Mouse (Mus musculus) midbrain, embryonic 11.5 days (tissue): ENCODE data around the gene Ncam1. TPM values are rescaled to one million over a fixed set of nuclear protein-coding genes. Genes with fewer than 3 reads are reported as not detected.

Experiments
- ATAC-seq: fragments of 200-750 bp; cut with Nextera tagmentation; 2 replicates; pipeline ENCODE4 v1.8.0; 2017; ENCODE audit warnings: moderate TSS enrichment, moderate library complexity; ENCODE audit not compliant: low FRiP score
- DNase-seq: peaks from one replicate; pipeline ENCODE4 v3.0.0; 2015; ENCODE audit warnings: low spot score; ENCODE audit errors: missing footprints
- H3K27ac ChIP-seq: fragments of 300-500 bp; sonication (generic); 2 replicates; pipeline ENCODE4 v1.5.1; 2014; ENCODE audit warnings: low read depth, low read length
- H3K27me3 ChIP-seq: fragments of 300-500 bp; sonication (generic); 2 replicates; pipeline ENCODE4 v1.6.1; 2014; ENCODE audit warnings: mild to moderate bottlenecking, low read length, moderate library complexity, mixed read lengths; ENCODE audit not compliant: control insufficient read depth, insufficient read depth
- H3K36me3 ChIP-seq: fragments of 300-500 bp; sonication (generic); 2 replicates; pipeline ENCODE4 v1.6.1; 2014; ENCODE audit warnings: mild to moderate bottlenecking, low read length, moderate library complexity, mixed read lengths; ENCODE audit not compliant: control insufficient read depth, insufficient read depth
- H3K4me1 ChIP-seq: fragments of 300-500 bp; sonication (generic); 2 replicates; pipeline ENCODE4 v1.6.1; 2014; ENCODE audit warnings: low read length; ENCODE audit not compliant: control insufficient read depth, insufficient read depth
- H3K4me2 ChIP-seq: fragments of 300-500 bp; sonication (generic); 2 replicates; pipeline ENCODE4 v1.6.1; 2014; ENCODE audit warnings: mild to moderate bottlenecking, moderate library complexity
- H3K4me3 ChIP-seq: fragments of 300-500 bp; sonication (generic); 2 replicates; pipeline ENCODE4 v1.5.1; 2014; ENCODE audit warnings: low read depth, low read length
- H3K9ac ChIP-seq: fragments of 300-500 bp; sonication (generic); 2 replicates; pipeline ENCODE4 v1.6.1; 2014; ENCODE audit warnings: low read length
- H3K9me3 ChIP-seq: fragments of 300-500 bp; sonication (generic); 2 replicates; pipeline ENCODE4 v1.6.1; 2016; ENCODE audit warnings: low read length; ENCODE audit not compliant: control insufficient read depth
- WGBS: fragments of 180-500 bp; shearing (Covaris S2); extraction: QIAGEN DNeasy Blood & Tissue Kit; methylation state at CpG from one replicate; pipeline ENCODE4 v1.1.7; 2014; 5-methylcytosine and 5-hydroxymethylcytosine counted together
- polyA plus RNA-seq: library from polyadenylated mRNA; unstranded; fragments of >200 nt; fragmentation: Nextera tagmentation; extraction: Ambion mirVana; gene quantifications from 2 replicates; pipeline ENCODE4 v1.2.1, GENCODE M21; 2014

Gene Ncam1
- polyA plus RNA-seq, 1 experiment from 2014 or later, result 107 TPM

- Histone ChIP-seq H3K4me3 (no peak overlapping the region), H3K9me3 (no peaks in the 10 kb centered on the region), H3K27ac (no peak overlapping the region), H3K27me3 (no peaks in the 10 kb centered on the region), H3K4me2 (no peak overlapping the region), H3K4me1 (no peaks in the 10 kb centered on the region), H3K36me3 (no peaks in the 10 kb centered on the region), H3K9ac (no peak overlapping the region)
- DNase-seq (peak; percentile 61), ATAC-seq (no peak)
Observed at GRCm38 (mm10) chr9:49715121-49715520, 83.6 kb downstream of the Ncam1 start.

- no peak overlapping the region for H3K4me2 ChIP-seq
- H3K36me3 ChIP-seq, result no peaks in the 10 kb centered on the region
- H3K27me3 ChIP-seq, result no peaks in the 10 kb centered on the region
- ATAC-seq (no peak), DNase-seq (peak; percentile 69)
- 68% methylated on average over 3 of the region's 3 CpGs for WGBS
- H3K27ac ChIP-seq, result no peak overlapping the region
- no peak overlapping the region for H3K9ac ChIP-seq
- H3K9me3 ChIP-seq, result no peaks in the 10 kb centered on the region
- H3K4me3 ChIP-seq, result no peak overlapping the region
- no peaks in the 10 kb centered on the region for H3K4me1 ChIP-seq
Observed at GRCm38 (mm10) chr9:49714091-49714490, 84.6 kb downstream of the Ncam1 start.

- ATAC-seq, result no peak
Observed at GRCm38 (mm10) chr9:49707646-49708045, 91.1 kb downstream of the Ncam1 start.

GRCm38 (mm10) chr9:49704196-49704967 is 94.3 kb downstream of the Ncam1 start:
- ATAC-seq (no peak), DNase-seq (peak; percentile 54)
- H3K4me3 ChIP-seq, result no peak overlapping the region
- H3K27ac ChIP-seq, result no peak overlapping the region
- no peak overlapping the region for H3K4me2 ChIP-seq
- no peak overlapping the region for H3K9ac ChIP-seq
- no peaks in the 10 kb centered on the region for H3K36me3 ChIP-seq
- no peaks in the 10 kb centered on the region for H3K4me1 ChIP-seq
- no peaks in the 10 kb centered on the region for H3K27me3 ChIP-seq
- H3K9me3 ChIP-seq, result no peaks in the 10 kb centered on the region
- WGBS, result 88% methylated on average over 9 of the region's 9 CpGs

More at GRCm38 (mm10) chr9:49707646-49708045, 91.1 kb downstream of the Ncam1 start:
- Histone ChIP-seq H3K27me3 (no peaks in the 10 kb centered on the region), H3K4me1 (no peaks in the 10 kb centered on the region), H3K9me3 (no peaks in the 10 kb centered on the region), H3K4me2 (no peak overlapping the region), H3K27ac (no peak overlapping the region), H3K36me3 (no peaks in the 10 kb centered on the region), H3K4me3 (no peak overlapping the region), H3K9ac (no peak overlapping the region)
- DNase-seq, result peak; percentile 69

DNA sequence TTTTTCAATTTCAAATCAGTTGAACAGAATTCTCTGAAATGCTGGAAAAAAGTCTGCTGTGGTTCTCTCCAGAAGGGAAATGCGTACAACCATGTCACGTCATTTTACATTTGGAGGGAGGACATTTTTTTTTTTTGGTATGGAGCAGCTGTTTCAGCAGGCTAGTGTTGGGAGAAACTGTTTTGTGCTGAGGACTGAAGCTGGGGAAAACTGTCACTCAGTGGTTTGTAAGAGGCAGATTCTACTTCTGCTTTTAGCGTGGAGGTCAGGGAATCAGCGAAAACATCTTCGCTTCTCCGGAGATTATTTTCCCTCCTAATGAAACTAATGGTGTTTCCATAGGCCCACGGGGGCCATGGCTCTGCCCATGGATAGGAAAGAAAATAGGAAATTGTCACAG is 103.4 kb downstream of the Ncam1 start:
- H3K4me2 ChIP-seq, result no peak overlapping the region
- WGBS, result 87% methylated on average over 7 of the region's 7 CpGs

GRCm38 (mm10) chr9:49692791-49693190 is 105.9 kb downstream of the Ncam1 start:
- H3K4me3 ChIP-seq, result no peak overlapping the region
- no peak for DNase-seq
- H3K27me3 ChIP-seq, result no peaks in the 10 kb centered on the region
- WGBS, result 82% methylated on average over 11 of the region's 11 CpGs
- H3K4me1 ChIP-seq, result no peaks in the 10 kb centered on the region
- H3K27ac ChIP-seq, result no peak overlapping the region
- no peak overlapping the region for H3K4me2 ChIP-seq
- H3K9me3 ChIP-seq, result no peaks in the 10 kb centered on the region
- no peak for ATAC-seq
- H3K36me3 ChIP-seq, result no peaks in the 10 kb centered on the region
- H3K9ac ChIP-seq, result no peak overlapping the region

More for the DNA sequence above, 103.4 kb downstream of the Ncam1 start:
- ATAC-seq (no peak), DNase-seq (no peak)
- H3K27ac ChIP-seq, result no peak overlapping the region
- H3K9me3 ChIP-seq, result no peaks in the 10 kb centered on the region
- no peaks in the 10 kb centered on the region for H3K4me1 ChIP-seq
- H3K9ac ChIP-seq, result no peak overlapping the region
- H3K27me3 ChIP-seq, result no peaks in the 10 kb centered on the region
- H3K4me3 ChIP-seq, result no peak overlapping the region
- no peaks in the 10 kb centered on the region for H3K36me3 ChIP-seq

- DNase-seq (no peak), ATAC-seq (no peak)
- H3K4me2 ChIP-seq, result no peak overlapping the region
- no peak overlapping the region for H3K27ac ChIP-seq
- WGBS, result 65% methylated on average over 2 of the region's 2 CpGs
- H3K36me3 ChIP-seq, result no peaks in the 10 kb centered on the region
- no peak overlapping the region for H3K4me3 ChIP-seq
- no peaks in the 10 kb centered on the region for H3K4me1 ChIP-seq
- no peaks in the 10 kb centered on the region for H3K27me3 ChIP-seq
- H3K9ac ChIP-seq, result no peak overlapping the region
- H3K9me3 ChIP-seq, result no peaks in the 10 kb centered on the region
Observed at GRCm38 (mm10) chr9:49691344-49691743, 107.4 kb downstream of the Ncam1 start.

DNA sequence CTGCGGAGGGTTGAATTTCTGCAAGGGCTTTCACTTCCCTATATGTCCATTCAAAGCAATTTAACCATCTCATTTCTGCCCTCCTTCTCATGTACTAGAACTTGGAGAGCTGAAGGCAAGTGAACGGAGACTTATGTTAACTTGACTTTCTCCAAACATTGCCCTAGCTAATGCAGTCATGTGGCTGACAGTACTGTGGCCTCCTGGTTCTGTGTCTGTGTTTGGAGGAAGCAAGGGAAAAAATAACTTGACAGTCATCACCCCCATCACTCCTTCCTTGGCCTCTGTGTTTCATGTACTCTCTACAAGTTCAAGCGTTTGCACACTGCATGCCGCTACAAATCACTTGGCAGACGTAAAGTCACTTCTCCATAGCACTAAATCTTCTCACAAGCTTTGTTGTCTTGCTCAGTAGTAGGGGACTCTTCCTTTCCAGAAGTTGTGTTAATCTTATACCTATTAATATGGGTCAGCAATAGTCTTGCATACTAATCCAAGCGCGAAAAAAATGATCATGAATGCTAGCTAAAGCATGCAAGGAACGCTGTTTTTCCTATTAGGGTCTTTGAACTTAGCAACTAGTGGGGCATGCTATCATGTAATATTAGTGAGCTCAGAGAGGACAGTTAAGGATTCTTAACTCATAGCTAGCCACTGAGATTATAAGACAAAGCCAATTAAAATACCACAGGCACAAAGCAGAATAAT is 115.0 kb downstream of the Ncam1 start:
- no peaks in the 10 kb centered on the region for H3K9me3 ChIP-seq
- H3K4me1 ChIP-seq, result 0 out of 2 replicates have a peak, but pooled peaks cover 3% of the 10 kb centered on the region
- H3K27me3 ChIP-seq, result no peaks in the 10 kb centered on the region
- peak; percentile 47 for DNase-seq
- H3K27ac ChIP-seq, result no peak overlapping the region
- H3K36me3 ChIP-seq, result no peaks in the 10 kb centered on the region
- no peak overlapping the region for H3K4me2 ChIP-seq
- ATAC-seq, result no peak
- 88% methylated on average over 8 of the region's 8 CpGs for WGBS
- H3K4me3 ChIP-seq, result no peak overlapping the region
- no peak overlapping the region for H3K9ac ChIP-seq

DNA sequence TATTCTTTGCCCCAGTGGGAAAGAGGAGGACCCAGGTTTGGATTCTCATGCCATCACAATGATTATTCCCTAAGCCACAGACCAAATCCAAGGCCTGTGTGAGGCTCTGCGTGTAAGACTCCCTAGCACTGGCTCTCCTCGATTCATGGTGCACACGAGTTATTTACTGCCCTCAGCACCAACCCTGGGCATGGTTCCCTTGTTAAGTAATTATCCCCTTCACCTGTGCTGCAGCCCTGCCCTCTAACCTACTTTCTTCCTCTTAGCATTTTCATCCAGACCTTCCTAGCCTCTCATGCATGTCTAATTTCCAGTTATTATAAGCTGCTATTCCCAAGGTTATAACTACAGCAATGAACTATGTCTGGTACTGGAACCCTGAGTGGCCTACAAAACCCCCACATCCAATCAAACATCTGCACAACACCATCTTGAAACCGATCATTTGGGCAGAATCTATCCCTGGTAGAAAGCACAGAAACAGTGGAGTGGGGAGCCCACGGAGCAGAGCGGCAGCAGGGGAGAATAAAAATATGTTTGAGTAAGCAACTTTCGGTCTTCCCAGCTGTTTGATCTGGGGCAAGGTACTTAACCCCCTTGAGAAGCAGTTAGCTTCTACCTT is 116.8 kb downstream of the Ncam1 start:
- H3K4me1 ChIP-seq, result 0 out of 2 replicates have a peak, but pooled peaks cover 3% of the 10 kb centered on the region
- no peak overlapping the region for H3K4me2 ChIP-seq
- ATAC-seq (no peak), DNase-seq (peak; percentile 68)
- H3K4me3 ChIP-seq, result no peak overlapping the region
- WGBS, result 86% methylated on average over 7 of the region's 7 CpGs
- no peaks in the 10 kb centered on the region for H3K36me3 ChIP-seq
- no peak overlapping the region for H3K9ac ChIP-seq
- no peaks in the 10 kb centered on the region for H3K27me3 ChIP-seq
- H3K27ac ChIP-seq, result no peak overlapping the region
- H3K9me3 ChIP-seq, result no peaks in the 10 kb centered on the region
